Mouse (Mus musculus) splenic B cell, adult 2 months (primary cell): ENCODE results near the gene Sacs.

Experiments
- DNase-seq: peaks from one replicate; pipeline ENCODE4 v3.0.0-alpha.2; 2011; ENCODE audit warnings: low read depth, low spot score
- H3K27me3 ChIP-seq: 2 replicates; pipeline ENCODE4 v1.6.1; 2012; ENCODE audit warnings: mild to moderate bottlenecking, low read length, moderate library complexity, mixed read lengths; ENCODE audit not compliant: control insufficient read depth, poor library complexity, insufficient read depth, severe bottlenecking
- H3K36me3 ChIP-seq: 2 replicates; pipeline ENCODE4 v1.6.1; 2012; ENCODE audit warnings: mild to moderate bottlenecking, low read length, moderate library complexity, mixed read lengths; ENCODE audit not compliant: control insufficient read depth, poor library complexity, insufficient read depth, severe bottlenecking

Gene Sacs

GRCm38 (mm10) chr14:61192326-61192725 is 54.1 kb downstream of the Sacs start:
- Histone ChIP-seq H3K36me3 (peaks cover 12% of the 10 kb centered on the region), H3K27me3 (no peaks in the 10 kb centered on the region)
- DNase-seq: no peak

DNA sequence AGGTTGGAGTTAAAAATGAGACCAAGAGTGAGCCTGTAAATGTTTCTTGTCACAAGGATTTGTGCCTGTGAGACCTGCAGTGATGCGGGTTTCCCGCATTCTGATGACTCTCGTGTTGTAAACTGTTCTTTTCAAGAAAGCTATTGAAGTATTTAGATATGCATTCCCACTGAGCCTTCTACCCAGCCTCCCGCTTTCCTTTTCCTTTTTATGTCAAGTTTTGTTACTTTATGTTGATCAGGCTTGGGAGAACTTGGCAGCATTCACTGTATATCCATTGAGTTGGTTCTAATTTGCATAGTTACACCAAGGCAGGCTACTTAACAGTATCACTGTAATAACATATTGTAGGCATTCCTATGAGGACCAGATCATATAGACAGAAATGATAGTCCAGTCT is 56.2 kb downstream of the Sacs start:
- Histone ChIP-seq H3K36me3 (peaks cover 9% of the 10 kb centered on the region; the same call in 1 of the 2 replicates), H3K27me3 (no peaks in the 10 kb centered on the region)
- DNase-seq: no peak

DNA sequence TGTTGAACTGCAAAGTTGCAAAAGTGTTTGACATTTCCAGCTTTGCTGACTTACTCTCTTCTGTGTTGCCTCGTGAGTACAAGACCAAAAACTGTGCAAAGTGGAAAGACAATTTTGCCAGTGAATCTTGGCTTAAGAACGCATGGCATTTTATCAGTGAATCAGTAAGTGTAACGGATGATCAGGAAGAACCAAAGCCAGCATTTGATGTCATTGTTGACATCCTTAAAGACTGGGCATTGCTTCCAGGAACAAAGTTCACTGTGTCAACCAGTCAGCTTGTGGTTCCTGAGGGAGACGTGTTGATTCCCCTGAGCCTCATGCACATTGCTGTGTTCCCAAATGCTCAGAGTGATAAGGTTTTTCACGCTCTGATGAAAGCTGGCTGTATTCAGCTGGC is 71.9 kb downstream of the Sacs start:
- no peaks in the 10 kb centered on the region for H3K36me3 ChIP-seq
- H3K27me3 ChIP-seq: no peaks in the 10 kb centered on the region
- no peak for DNase-seq

DNA sequence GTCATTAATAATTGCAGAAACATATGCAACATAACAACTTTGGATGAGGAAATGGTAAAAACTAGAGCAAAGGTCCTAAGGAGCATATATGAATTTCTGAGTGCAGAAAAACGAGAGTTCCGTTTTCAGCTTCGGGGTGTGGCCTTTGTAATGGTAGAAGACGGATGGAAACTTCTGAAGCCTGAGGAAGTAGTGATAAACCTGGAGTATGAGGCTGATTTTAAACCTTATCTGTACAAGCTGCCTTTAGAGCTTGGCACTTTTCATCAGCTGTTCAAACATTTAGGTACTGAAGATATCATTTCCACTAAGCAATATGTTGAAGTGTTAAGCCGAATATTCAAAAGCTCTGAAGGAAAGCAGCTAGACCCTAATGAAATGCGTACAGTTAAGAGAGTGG is 73.5 kb downstream of the Sacs start:
- no peak for DNase-seq
- no peaks in the 10 kb centered on the region for H3K27me3 ChIP-seq
- no peaks in the 10 kb centered on the region for H3K36me3 ChIP-seq

- no peaks in the 10 kb centered on the region for H3K27me3 ChIP-seq
- no peak for DNase-seq
- H3K36me3 ChIP-seq: no peaks in the 10 kb centered on the region
Measured at GRCm38 (mm10) chr14:61221166-61221565, 82.9 kb downstream of the Sacs start.

GRCm38 (mm10) chr14:61222506-61222905 is 84.2 kb downstream of the Sacs start:
- no peak for DNase-seq
- Histone ChIP-seq H3K27me3 (no peaks in the 10 kb centered on the region), H3K36me3 (no peaks in the 10 kb centered on the region)

- DNase-seq: no peak
Measured at GRCm38 (mm10) chr14:61223740-61224139, 85.5 kb downstream of the Sacs start.

GRCm38 (mm10) chr14:61224387-61225077 is 86.3 kb downstream of the Sacs start:
- H3K36me3 ChIP-seq: no peaks in the 10 kb centered on the region
- no peak for DNase-seq
- H3K27me3 ChIP-seq: no peaks in the 10 kb centered on the region

More at GRCm38 (mm10) chr14:61223740-61224139, 85.5 kb downstream of the Sacs start:
- H3K27me3 ChIP-seq: no peaks in the 10 kb centered on the region
- no peaks in the 10 kb centered on the region for H3K36me3 ChIP-seq

DNA sequence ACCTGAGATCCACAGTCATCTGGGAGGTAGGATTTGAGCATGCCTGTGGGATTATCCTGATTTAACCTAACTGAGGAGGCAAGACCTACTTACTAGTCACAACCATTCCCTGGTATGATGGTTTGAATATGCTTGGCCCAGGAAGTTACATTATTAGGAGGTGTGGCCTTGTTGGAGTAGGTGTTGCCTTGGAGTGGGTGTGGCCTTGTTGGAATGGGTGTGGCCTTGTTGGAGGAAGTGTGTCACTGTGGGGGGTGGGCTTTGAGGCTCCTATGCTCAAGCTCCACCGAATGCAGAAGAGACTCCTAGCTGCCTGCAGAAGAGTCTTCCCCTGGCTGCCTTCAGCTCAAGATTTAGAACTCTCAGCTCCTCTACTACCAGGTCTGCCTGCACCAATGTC is 87.9 kb downstream of the Sacs start:
- no peaks in the 10 kb centered on the region for H3K27me3 ChIP-seq
- no peak for DNase-seq
- no peaks in the 10 kb centered on the region for H3K36me3 ChIP-seq

DNA sequence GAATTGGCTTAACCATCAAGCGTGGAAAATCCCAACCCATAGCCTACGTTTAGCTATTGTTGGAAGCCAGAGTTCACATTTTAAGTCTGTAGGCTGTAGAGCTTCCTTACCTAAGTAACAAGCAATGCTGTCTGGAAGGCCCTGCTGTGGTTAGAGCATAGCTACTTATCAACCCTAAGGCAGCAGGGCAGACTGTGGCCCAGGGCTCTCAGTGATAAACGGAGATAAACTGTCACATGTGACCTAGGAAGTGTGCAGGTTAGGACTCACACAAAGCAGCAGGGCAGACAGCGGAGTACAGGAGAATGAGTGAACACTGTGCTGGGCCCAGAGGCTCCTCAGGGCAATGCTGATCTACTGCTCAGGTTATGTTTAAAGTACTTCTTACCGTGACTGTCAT is 91.5 kb downstream of the Sacs start:
- Histone ChIP-seq H3K36me3 (no peaks in the 10 kb centered on the region), H3K27me3 (no peaks in the 10 kb centered on the region)
- no peak for DNase-seq

- DNase-seq: no peak
- H3K36me3 ChIP-seq: no peaks in the 10 kb centered on the region
- no peaks in the 10 kb centered on the region for H3K27me3 ChIP-seq
Measured at GRCm38 (mm10) chr14:61230179-61230578, 91.9 kb downstream of the Sacs start.

DNA sequence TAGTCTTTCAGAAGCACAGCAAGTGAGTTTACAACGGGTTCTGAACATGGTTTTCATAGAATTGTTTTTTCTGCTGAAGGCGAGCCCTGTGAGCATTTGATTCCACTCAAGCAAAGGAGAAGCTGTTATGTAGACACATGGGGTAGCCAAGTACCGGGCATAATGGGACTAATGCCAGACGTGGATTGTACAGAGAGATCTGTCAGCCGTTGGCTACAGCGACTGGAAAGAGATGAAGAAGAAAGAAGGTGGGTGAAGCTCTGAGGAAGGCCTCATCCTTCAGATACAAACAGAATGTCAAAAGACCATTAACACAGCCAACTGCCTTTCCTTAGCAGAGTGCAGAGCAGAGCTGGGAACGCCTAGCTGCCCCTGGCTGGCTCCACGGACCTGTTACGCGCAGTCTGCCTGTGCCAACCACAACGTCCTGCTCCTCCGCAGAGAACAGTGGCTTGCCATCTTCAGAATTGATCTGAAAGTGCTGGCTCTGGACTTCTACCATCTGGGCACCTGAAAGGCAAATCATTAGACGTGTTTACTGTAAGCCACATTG is 93.8 kb downstream of the Sacs start:
- H3K36me3 ChIP-seq: no peaks in the 10 kb centered on the region
- H3K27me3 ChIP-seq: no peaks in the 10 kb centered on the region
- DNase-seq: no peak

DNA sequence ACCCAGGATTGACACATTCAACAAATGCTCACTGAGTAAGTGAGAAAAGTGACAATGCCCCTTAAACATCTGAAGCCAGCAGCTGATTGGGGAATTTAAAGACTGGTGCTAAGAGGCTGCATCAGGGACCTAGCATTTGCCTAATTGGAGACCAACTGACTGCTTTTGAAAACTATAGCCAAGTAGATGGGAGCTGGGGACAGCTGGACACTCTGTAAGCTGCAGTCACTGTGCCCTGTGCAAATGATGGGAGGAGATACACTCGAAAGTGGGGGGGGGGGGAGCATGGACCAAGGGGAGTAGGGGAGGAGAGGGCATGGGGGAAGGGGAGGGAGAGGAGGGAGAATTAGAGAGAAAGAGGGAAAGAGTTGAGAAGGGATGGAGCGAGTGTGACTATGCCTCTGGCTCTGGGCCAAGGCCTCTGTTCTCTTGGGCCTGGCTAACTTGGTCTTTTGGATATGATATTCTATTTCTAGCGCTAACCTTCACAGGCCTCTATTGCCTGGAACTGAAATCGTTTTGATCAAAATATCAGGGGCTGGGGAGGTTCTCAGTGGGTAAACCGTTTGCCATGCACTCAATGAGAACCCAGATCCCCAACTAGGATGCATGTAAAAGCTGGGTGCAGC is 97.7 kb downstream of the Sacs start:
- no peak for DNase-seq
- H3K27me3 ChIP-seq: no peaks in the 10 kb centered on the region
- no peaks in the 10 kb centered on the region for H3K36me3 ChIP-seq

DNA sequence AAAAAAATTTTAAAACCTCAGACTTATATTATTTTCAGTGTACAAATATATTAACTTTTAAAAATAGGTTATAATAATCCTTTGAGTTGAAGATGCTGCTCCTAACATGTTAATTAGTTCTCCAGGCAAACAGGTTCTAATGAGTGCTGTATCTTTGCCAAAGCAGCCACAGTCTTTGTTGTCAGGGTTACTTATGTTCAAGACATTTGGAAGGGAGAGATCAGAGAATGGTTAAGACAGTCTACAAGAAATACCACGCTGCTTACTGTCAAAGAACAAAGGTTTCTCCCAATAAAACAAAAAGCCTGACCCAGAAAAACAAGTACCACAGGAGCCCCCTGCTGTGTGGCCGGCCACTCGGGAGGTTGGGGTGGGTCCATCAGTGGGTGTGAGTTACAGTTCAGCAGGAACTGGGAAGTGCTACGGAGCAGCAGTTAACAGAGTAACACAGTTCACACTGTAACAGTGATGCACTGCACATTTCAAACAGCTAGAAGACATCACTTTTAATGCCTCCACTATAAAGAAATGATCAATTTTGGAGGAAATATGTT is 98.9 kb downstream of the Sacs start:
- Histone ChIP-seq H3K36me3 (no peaks in the 10 kb centered on the region), H3K27me3 (no peaks in the 10 kb centered on the region)
- DNase-seq: no peak

GRCm38 (mm10) chr14:61238751-61239150 is 100.5 kb downstream of the Sacs start:
- Histone ChIP-seq H3K27me3 (no peaks in the 10 kb centered on the region), H3K36me3 (no peaks in the 10 kb centered on the region)
- no peak for DNase-seq
